Mouse (Mus musculus) liver, embryonic 14.5 days (tissue): ENCODE results near the gene Olfr1129. TPM values are rescaled to one million over a fixed set of nuclear protein-coding genes. Genes with fewer than 3 reads are reported as not detected.

Experiments
- ATAC-seq: fragments of 200-750 bp; cut with Nextera tagmentation; 2 replicates; pipeline ENCODE4 v1.8.0; 2017; ENCODE audit warnings: moderate number of reproducible peaks, mild to moderate bottlenecking, moderate library complexity; ENCODE audit not compliant: insufficient read depth
- DNase-seq, 3 experiments: peaks; one replicate each; pipeline ENCODE4 v3.0.0-alpha.2; 2012 to 2013; ENCODE audit warnings: low read depth in 3 of 3, low spot score in 3 of 3
- H3K27ac ChIP-seq: fragments of 300-500 bp; sonication (generic); 2 replicates; pipeline ENCODE4 v1.5.1; 2014; ENCODE audit warnings: moderate library complexity, mild to moderate bottlenecking, control low read depth, inconsistent platforms
- H3K27me3 ChIP-seq: fragments of 300-500 bp; sonication (generic); 2 replicates; pipeline ENCODE4 v1.6.1; 2014; ENCODE audit warnings: mild to moderate bottlenecking, low read length, moderate library complexity; ENCODE audit not compliant: control insufficient read depth, insufficient read depth
- H3K36me3 ChIP-seq: fragments of 300-500 bp; sonication (generic); replicated peaks from 2 replicates; pipeline ENCODE4 v1.6.1; 2014; ENCODE audit warnings: low read depth; ENCODE audit not compliant: control insufficient read depth, insufficient read depth
- H3K4me1 ChIP-seq, 2 experiments: fragments of 200-500 bp in 1 of 2; fragments of 300-500 bp in 1 of 2; sonication (generic) in 1 of 2; replicated peaks; 2 replicates each; pipeline ENCODE4 v1.6.1; 2012 to 2014; ENCODE audit warnings: antibody characterized with exemption in 1 of 2, inconsistent platforms in 1 of 2, low read length in 1 of 2; ENCODE audit not compliant: control insufficient read depth in 2 of 2, insufficient read depth in 2 of 2
- H3K4me2 ChIP-seq: fragments of 300-500 bp; sonication (generic); 2 replicates; pipeline ENCODE4 v1.6.1; 2014; ENCODE audit warnings: low read depth, mild to moderate bottlenecking, control low read depth, moderate library complexity
- H3K4me3 ChIP-seq, 2 experiments: fragments of 200-500 bp in 1 of 2; fragments of 300-500 bp in 1 of 2; sonication (generic) in 1 of 2; 2 replicates each; pipeline ENCODE4 v1.5.1; 2012 to 2014; ENCODE audit warnings: low read depth in 2 of 2, low read length in 2 of 2, mild to moderate bottlenecking in 2 of 2, control low read depth in 1 of 2, inconsistent platforms in 1 of 2, moderate library complexity in 1 of 2; ENCODE audit not compliant: insufficient read depth in 1 of 2
- H3K9ac ChIP-seq: fragments of 300-500 bp; sonication (generic); replicated peaks from 2 replicates; pipeline ENCODE4 v1.6.1; 2014; ENCODE audit warnings: mild to moderate bottlenecking, control low read depth, moderate library complexity
- H3K9me3 ChIP-seq: fragments of 300-500 bp; sonication (generic); 2 replicates; pipeline ENCODE4 v1.6.1; 2016; ENCODE audit warnings: low read length, mixed read lengths; ENCODE audit not compliant: control insufficient read depth
- CTCF ChIP-seq: IDR thresholded peaks from 2 replicates; pipeline ENCODE4 v1.5.1; 2016; ENCODE audit warnings: antibody characterized with exemption, low read depth, control low read depth
- EP300 ChIP-seq: IDR thresholded peaks from 2 replicates; pipeline ENCODE4 v1.6.1; 2016; ENCODE audit warnings: antibody characterized with exemption, low read depth
- WGBS: fragments of 180-500 bp; shearing (Covaris S2); extraction: QIAGEN DNeasy Blood & Tissue Kit; methylation state at CpG from one replicate; pipeline ENCODE4 v1.1.7; 2014; ENCODE audit not compliant: insufficient replicate concordance; 5-methylcytosine and 5-hydroxymethylcytosine counted together
- polyA plus RNA-seq, 2 experiments: library from polyadenylated mRNA; depleted of rRNA in 1 of 2; stranded (reverse) in 1 of 2; unstranded in 1 of 2; fragments of >200 nt; fragmentation: Nextera tagmentation in 1 of 2; extraction: Ambion mirVana in 1 of 2; gene quantifications; 2 replicates each; pipeline versions ENCODE4 v1.2.1 to v1.2.3; 2012 to 2014

Olfr1129 gene
- polyA plus RNA-seq, 2 experiments: not detected

- DNase-seq (no peak), ATAC-seq (no peak)
- H3K4me1 ChIP-seq: no peaks in the 10 kb centered on the region
- no peaks in the 10 kb centered on the region for H3K36me3 ChIP-seq
- no peak within 1 kb of the TSS for H3K27ac ChIP-seq
- WGBS: 40% methylated on average over 3 of the region's 3 CpGs
- H3K9me3 ChIP-seq: no peaks in the 10 kb centered on the region
- H3K4me3 ChIP-seq: no peak within 1 kb of the TSS
- no peak within 1 kb of the TSS for H3K9ac ChIP-seq
- no peak within 1 kb of the TSS for H3K4me2 ChIP-seq
- no peaks in the 10 kb centered on the region for H3K27me3 ChIP-seq
- no peak for TF ChIP-seq EP300
- no peak for TF ChIP-seq CTCF
Observed at GRCm38 (mm10) chr2:87626804-87627203, 53.1 kb downstream of the Olfr1129 start, which contains the start of gene Olfr1131. Gene Olfr1131 (plus strand): TSS chr2:87627104.

Other genes starting within 250 kb of the Olfr1129 start
- gene Olfr1120, start 219.1 kb upstream of the Olfr1129 start, polyA plus RNA-seq (2012; rRNA removed): not detected in 2 replicates
- not detected in 2 replicates for gene Olfr1120, start 219.1 kb upstream of the Olfr1129 start, polyA plus RNA-seq (2014; fragmentation: Nextera tagmentation; extraction: Ambion mirVana)
- gene Olfr1121, start 204.0 kb upstream of the Olfr1129 start, polyA plus RNA-seq (2012; rRNA removed): not detected in 2 replicates
- not detected in 2 replicates for gene Olfr1121, start 204.0 kb upstream of the Olfr1129 start, polyA plus RNA-seq (2014; fragmentation: Nextera tagmentation; extraction: Ambion mirVana)
- not detected in 2 replicates for gene Olfr1122, start 188.1 kb upstream of the Olfr1129 start, polyA plus RNA-seq (2012; rRNA removed)
- gene Olfr1122, start 188.1 kb upstream of the Olfr1129 start, polyA plus RNA-seq (2014; fragmentation: Nextera tagmentation; extraction: Ambion mirVana): not detected in 2 replicates
- gene Olfr1123, start 157.3 kb upstream of the Olfr1129 start, polyA plus RNA-seq (2012; rRNA removed): not detected in 2 replicates
- gene Olfr1123, start 157.3 kb upstream of the Olfr1129 start, polyA plus RNA-seq (2014; fragmentation: Nextera tagmentation; extraction: Ambion mirVana): not detected in 2 replicates
- not detected in 2 replicates for gene Olfr1124, start 143.6 kb upstream of the Olfr1129 start, polyA plus RNA-seq (2012; rRNA removed)
- gene Olfr1124, start 143.6 kb upstream of the Olfr1129 start, polyA plus RNA-seq (2014; fragmentation: Nextera tagmentation; extraction: Ambion mirVana): not detected in 2 replicates
- gene Olfr1126, start 119.9 kb upstream of the Olfr1129 start, polyA plus RNA-seq (2012; rRNA removed): not detected in 2 replicates
- not detected in 2 replicates for gene Olfr1126, start 119.9 kb upstream of the Olfr1129 start, polyA plus RNA-seq (2014; fragmentation: Nextera tagmentation; extraction: Ambion mirVana)
- gene Pramel7, start 76.8 kb upstream of the Olfr1129 start, polyA plus RNA-seq (2012; rRNA removed): not detected in 2 replicates
- gene Pramel7, start 76.8 kb upstream of the Olfr1129 start, polyA plus RNA-seq (2014; fragmentation: Nextera tagmentation; extraction: Ambion mirVana): not detected in 2 replicates
- gene Pramel6, start 67.3 kb upstream of the Olfr1129 start, polyA plus RNA-seq (2012; rRNA removed): not detected in 2 replicates
- not detected in 2 replicates for gene Pramel6, start 67.3 kb upstream of the Olfr1129 start, polyA plus RNA-seq (2014; fragmentation: Nextera tagmentation; extraction: Ambion mirVana)
- gene Olfr153, start 42.1 kb upstream of the Olfr1129 start, polyA plus RNA-seq (2012; rRNA removed): not detected in 2 replicates
- not detected in 2 replicates for gene Olfr153, start 42.1 kb upstream of the Olfr1129 start, polyA plus RNA-seq (2014; fragmentation: Nextera tagmentation; extraction: Ambion mirVana)
- gene Olfr1128, start 28.4 kb upstream of the Olfr1129 start, polyA plus RNA-seq (2012; rRNA removed): not detected in 2 replicates
- gene Olfr1128, start 28.4 kb upstream of the Olfr1129 start, polyA plus RNA-seq (2014; fragmentation: Nextera tagmentation; extraction: Ambion mirVana): not detected in 2 replicates
- not detected in 2 replicates for gene Olfr1130, start 32.3 kb downstream of the Olfr1129 start, polyA plus RNA-seq (2012; rRNA removed)
- not detected in 2 replicates for gene Olfr1130, start 32.3 kb downstream of the Olfr1129 start, polyA plus RNA-seq (2014; fragmentation: Nextera tagmentation; extraction: Ambion mirVana)
- gene Olfr1131, start 53.2 kb downstream of the Olfr1129 start, polyA plus RNA-seq (2012; rRNA removed): not detected in 2 replicates
- not detected in 2 replicates for gene Olfr1131, start 53.2 kb downstream of the Olfr1129 start, polyA plus RNA-seq (2014; fragmentation: Nextera tagmentation; extraction: Ambion mirVana)
- gene Olfr1132, start 63.6 kb downstream of the Olfr1129 start, polyA plus RNA-seq (2012; rRNA removed): not detected in 2 replicates
- not detected in 2 replicates for gene Olfr1132, start 63.6 kb downstream of the Olfr1129 start, polyA plus RNA-seq (2014; fragmentation: Nextera tagmentation; extraction: Ambion mirVana)
- gene Olfr1133, start 73.5 kb downstream of the Olfr1129 start, polyA plus RNA-seq (2012; rRNA removed): not detected in 2 replicates
- gene Olfr1133, start 73.5 kb downstream of the Olfr1129 start, polyA plus RNA-seq (2014; fragmentation: Nextera tagmentation; extraction: Ambion mirVana): not detected in 2 replicates
- gene Olfr1134, start 84.6 kb downstream of the Olfr1129 start, polyA plus RNA-seq (2012; rRNA removed): not detected in 2 replicates
- not detected in 2 replicates for gene Olfr1134, start 84.6 kb downstream of the Olfr1129 start, polyA plus RNA-seq (2014; fragmentation: Nextera tagmentation; extraction: Ambion mirVana)
- not detected in 2 replicates for gene Olfr1135, start 99.8 kb downstream of the Olfr1129 start, polyA plus RNA-seq (2012; rRNA removed)
- not detected in 2 replicates for gene Olfr1135, start 99.8 kb downstream of the Olfr1129 start, polyA plus RNA-seq (2014; fragmentation: Nextera tagmentation; extraction: Ambion mirVana)
- not detected in 2 replicates for gene Olfr1136, start 120.0 kb downstream of the Olfr1129 start, polyA plus RNA-seq (2012; rRNA removed)
- not detected in 2 replicates for gene Olfr1136, start 120.0 kb downstream of the Olfr1129 start, polyA plus RNA-seq (2014; fragmentation: Nextera tagmentation; extraction: Ambion mirVana)
- gene Olfr1137, start 139.3 kb downstream of the Olfr1129 start, polyA plus RNA-seq (2012; rRNA removed): not detected in 2 replicates
- not detected in 2 replicates for gene Olfr1137, start 139.3 kb downstream of the Olfr1129 start, polyA plus RNA-seq (2014; fragmentation: Nextera tagmentation; extraction: Ambion mirVana)
- not detected in 2 replicates for gene Olfr1138, start 166.1 kb downstream of the Olfr1129 start, polyA plus RNA-seq (2012; rRNA removed)
- not detected in 2 replicates for gene Olfr1138, start 166.1 kb downstream of the Olfr1129 start, polyA plus RNA-seq (2014; fragmentation: Nextera tagmentation; extraction: Ambion mirVana)
- gene Olfr1140, start 169.8 kb downstream of the Olfr1129 start, polyA plus RNA-seq (2012; rRNA removed): not detected in 2 replicates
- gene Olfr1140, start 169.8 kb downstream of the Olfr1129 start, polyA plus RNA-seq (2014; fragmentation: Nextera tagmentation; extraction: Ambion mirVana): not detected in 2 replicates
- gene Olfr1141, start 180.1 kb downstream of the Olfr1129 start, polyA plus RNA-seq (2012; rRNA removed): not detected in 2 replicates
- gene Olfr1141, start 180.1 kb downstream of the Olfr1129 start, polyA plus RNA-seq (2014; fragmentation: Nextera tagmentation; extraction: Ambion mirVana): not detected in 2 replicates
- gene Olfr152, start 205.6 kb downstream of the Olfr1129 start, polyA plus RNA-seq (2012; rRNA removed): not detected in 2 replicates
- not detected in 2 replicates for gene Olfr152, start 205.6 kb downstream of the Olfr1129 start, polyA plus RNA-seq (2014; fragmentation: Nextera tagmentation; extraction: Ambion mirVana)
- not detected in 2 replicates for gene Olfr1143, start 226.7 kb downstream of the Olfr1129 start, polyA plus RNA-seq (2012; rRNA removed)
- gene Olfr1143, start 226.7 kb downstream of the Olfr1129 start, polyA plus RNA-seq (2014; fragmentation: Nextera tagmentation; extraction: Ambion mirVana): not detected in 2 replicates
- gene Olfr1145, start 235.9 kb downstream of the Olfr1129 start, polyA plus RNA-seq (2012; rRNA removed): not detected in 2 replicates
- not detected in 2 replicates for gene Olfr1145, start 235.9 kb downstream of the Olfr1129 start, polyA plus RNA-seq (2014; fragmentation: Nextera tagmentation; extraction: Ambion mirVana)